Mouse (Mus musculus): ENCODE measurements around the gene Vps4a. TPM values are rescaled to one million over a fixed set of nuclear protein-coding genes. Genes with fewer than 3 reads are reported as not detected.
"Not testable (repeated sequence)": the region's sequence is repeated elsewhere in the genome, so short reads cannot be mapped to it uniquely, and the experiment has no call there.

Gene Vps4a
- polyA plus RNA-seq, 1 experiment from 2014 or later: 56.9 TPM

DNA sequence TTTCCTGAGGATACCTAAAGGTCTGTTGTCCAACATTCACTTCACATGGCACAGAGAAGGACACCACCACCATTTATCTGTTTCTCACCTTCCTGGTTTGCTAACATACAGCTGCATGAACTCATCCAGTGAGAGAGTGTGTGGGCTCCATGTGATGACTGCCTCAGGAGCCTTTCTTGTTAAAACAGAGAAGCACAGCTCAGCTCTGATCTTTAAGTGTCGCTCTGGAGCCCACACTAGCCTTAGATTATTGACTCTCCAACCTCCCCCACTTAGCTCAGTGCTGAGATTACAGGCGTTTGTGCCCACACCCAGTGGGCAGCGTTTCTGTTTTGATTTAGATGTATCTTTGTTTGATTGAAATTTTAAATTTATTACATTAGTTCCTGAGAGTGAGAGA lies 23.2 kb upstream of the Vps4a start:
- no peak for ATAC-seq
- H3K27ac ChIP-seq (ENCODE audit: low read length): no peak overlapping the region
- no peaks in the 10 kb centered on the region; the same call in 1 of the 2 replicates for H3K36me3 ChIP-seq (ENCODE audit: control insufficient read depth, insufficient read depth, low read length)
- H3K9me3 ChIP-seq (ENCODE audit: control insufficient read depth, low read length): no peaks in the 10 kb centered on the region
- no peak overlapping the region for H3K4me2 ChIP-seq (ENCODE audit: low read depth, low read length)
- no peaks in the 10 kb centered on the region for H3K4me1 ChIP-seq (ENCODE audit: control insufficient read depth, insufficient read depth, low read length)
- 77% methylated on average over 3 of the region's 3 CpGs for WGBS
- H3K4me3 ChIP-seq (ENCODE audit: low read length): no peak overlapping the region
- no peaks in the 10 kb centered on the region for H3K27me3 ChIP-seq (replicated peaks; ENCODE audit: control insufficient read depth, insufficient read depth, low read length)
- no peak overlapping the region for H3K9ac ChIP-seq (ENCODE audit: low read depth, low read length)

DNA sequence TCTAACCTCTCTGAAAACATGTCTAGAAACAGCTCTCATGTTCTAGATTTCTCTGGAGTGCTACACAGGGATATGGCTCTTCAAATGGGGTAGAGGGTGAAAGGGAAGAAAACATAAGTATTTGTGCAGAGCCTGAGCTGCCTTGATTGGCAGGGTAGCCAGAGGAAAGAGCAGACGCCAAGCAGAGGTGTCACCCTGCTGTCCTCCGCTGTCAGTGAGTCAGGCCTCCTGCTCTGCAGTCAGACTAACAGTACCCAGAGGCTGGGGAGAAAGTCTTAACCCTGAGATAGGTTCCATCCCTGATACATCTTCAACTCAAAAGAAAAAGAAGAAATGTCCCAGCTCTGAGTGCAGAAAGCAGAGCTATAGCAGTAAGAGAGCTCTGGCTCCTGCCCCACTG lies 18.4 kb upstream of the Vps4a start:
- 90% methylated on average over 2 of the region's 2 CpGs for WGBS
- H3K36me3 ChIP-seq (ENCODE audit: control insufficient read depth, insufficient read depth, low read length): no peaks in the 10 kb centered on the region; the same call in 1 of the 2 replicates
- H3K4me2 ChIP-seq (ENCODE audit: low read depth, low read length): no peak overlapping the region
- no peaks in the 10 kb centered on the region for H3K4me1 ChIP-seq (ENCODE audit: control insufficient read depth, insufficient read depth, low read length)
- no peak overlapping the region for H3K9ac ChIP-seq (ENCODE audit: low read depth, low read length)
- no peaks in the 10 kb centered on the region for H3K27me3 ChIP-seq (replicated peaks; ENCODE audit: control insufficient read depth, insufficient read depth, low read length)
- H3K9me3 ChIP-seq (ENCODE audit: control insufficient read depth, low read length): no peaks in the 10 kb centered on the region
- no peak overlapping the region for H3K4me3 ChIP-seq (ENCODE audit: low read length)
- no peak for ATAC-seq
- H3K27ac ChIP-seq (ENCODE audit: low read length): no peak overlapping the region

DNA sequence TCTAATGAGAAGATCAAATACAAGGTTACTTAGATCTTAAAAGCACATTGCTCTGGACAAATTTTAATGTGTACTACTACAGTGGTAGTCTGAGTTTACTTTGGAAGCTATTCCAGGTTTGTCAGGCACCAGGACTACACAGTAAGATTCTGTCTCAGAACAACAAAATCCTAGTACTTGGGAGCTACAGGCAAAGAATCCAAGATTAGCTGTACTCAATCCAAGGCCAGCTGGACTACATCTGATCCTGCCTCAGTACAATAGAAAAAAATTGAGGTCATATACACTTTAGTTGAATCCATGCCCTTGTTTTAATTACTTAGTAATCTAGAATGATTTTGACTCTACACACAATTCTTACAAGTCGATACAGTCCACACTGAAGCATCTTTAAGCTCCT lies 16.1 kb upstream of the Vps4a start:
- ATAC-seq: no peak
- Histone ChIP-seq H3K4me1 (ENCODE audit: control insufficient read depth, insufficient read depth, low read length) (no peaks in the 10 kb centered on the region), H3K36me3 (ENCODE audit: control insufficient read depth, insufficient read depth, low read length) (no peaks in the 10 kb centered on the region; the same call in 1 of the 2 replicates), H3K4me3 (ENCODE audit: low read length) (no peak overlapping the region), H3K4me2 (ENCODE audit: low read depth, low read length) (no peak overlapping the region), H3K9ac (ENCODE audit: low read depth, low read length) (no peak overlapping the region), H3K27ac (ENCODE audit: low read length) (no peak overlapping the region), H3K27me3 (replicated peaks; ENCODE audit: control insufficient read depth, insufficient read depth, low read length) (no peaks in the 10 kb centered on the region), H3K9me3 (ENCODE audit: control insufficient read depth, low read length) (no peaks in the 10 kb centered on the region)
- WGBS: 91% methylated on average over 1 of the region's 1 CpGs

DNA sequence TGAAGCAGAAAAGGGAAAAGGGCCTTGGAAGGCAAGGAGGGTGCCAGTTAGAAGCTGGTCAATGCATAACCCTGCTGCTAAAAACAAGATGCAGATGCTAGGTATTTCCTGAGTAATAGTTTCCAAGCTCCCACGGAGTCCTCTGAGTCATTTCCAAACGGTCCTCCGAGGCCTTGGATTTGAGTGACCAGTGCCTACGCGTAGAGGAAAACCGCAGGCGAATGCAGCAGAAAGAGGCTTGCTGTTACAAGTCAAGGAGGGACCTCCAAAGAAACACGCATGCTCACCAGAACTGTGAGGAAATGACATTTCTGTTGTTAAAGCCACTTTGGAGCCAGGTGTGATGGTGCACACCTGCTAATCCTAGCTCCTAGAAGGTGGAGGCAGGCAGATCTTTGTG lies 7.5 kb upstream of the Vps4a start:
- H3K9me3 ChIP-seq (ENCODE audit: control insufficient read depth, low read length): no peaks in the 10 kb centered on the region
- WGBS: 92% methylated on average over 8 of the region's 8 CpGs
- no peak overlapping the region for H3K4me3 ChIP-seq (ENCODE audit: low read length)
- H3K4me1 ChIP-seq (ENCODE audit: control insufficient read depth, insufficient read depth, low read length): no peaks in the 10 kb centered on the region
- no peak overlapping the region for H3K27ac ChIP-seq (ENCODE audit: low read length)
- ATAC-seq: no peak
- no peaks in the 10 kb centered on the region for H3K27me3 ChIP-seq (replicated peaks; ENCODE audit: control insufficient read depth, insufficient read depth, low read length)
- H3K9ac ChIP-seq (ENCODE audit: low read depth, low read length): no peak overlapping the region
- no peak overlapping the region for H3K4me2 ChIP-seq (ENCODE audit: low read depth, low read length)
- H3K36me3 ChIP-seq (ENCODE audit: control insufficient read depth, insufficient read depth, low read length): no peaks in the 10 kb centered on the region

DNA sequence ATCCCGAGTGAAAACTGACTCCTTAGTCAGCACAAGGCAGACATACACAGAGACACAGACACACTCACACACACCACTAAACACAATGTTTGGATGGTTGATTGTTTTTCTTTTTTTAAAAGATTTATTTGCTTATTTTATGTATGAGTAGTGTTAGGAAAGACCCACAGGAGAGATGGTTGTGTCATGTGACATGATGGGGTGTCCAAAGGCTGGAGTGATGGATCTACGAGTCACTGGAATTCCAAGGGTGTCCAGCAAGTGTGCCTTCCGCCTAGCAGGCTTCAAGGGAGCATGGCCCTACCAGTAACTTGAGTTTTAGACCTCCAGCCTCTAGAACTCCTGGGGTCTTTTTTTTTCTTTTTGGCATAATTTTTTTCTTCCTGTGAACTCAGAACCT lies 1.7 kb upstream of the Vps4a start:
- ATAC-seq: no peak
- WGBS: 75% methylated on average over 3 of the region's 3 CpGs

DNA sequence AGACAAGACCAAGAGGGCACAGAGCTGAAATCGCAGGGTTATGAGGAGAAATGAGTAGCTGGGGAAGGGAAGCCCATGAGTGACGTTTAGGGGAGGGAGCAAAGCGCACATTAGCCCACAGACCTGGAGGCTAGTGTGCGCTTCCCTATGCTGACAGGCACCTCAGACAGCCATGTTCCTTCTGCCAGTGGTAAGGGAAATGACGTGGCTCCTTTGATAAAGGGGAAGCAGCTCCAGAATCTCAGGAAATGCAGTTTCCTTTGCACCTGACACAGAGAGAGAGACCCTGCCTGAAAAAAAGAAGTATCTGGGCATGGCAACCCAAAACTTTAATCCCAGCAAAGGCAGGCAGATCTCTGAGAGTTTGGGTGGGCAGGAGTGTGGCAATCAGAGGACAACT lies 964 bp upstream of the Vps4a start:
- no peaks in the 10 kb centered on the region for H3K36me3 ChIP-seq (ENCODE audit: control insufficient read depth, insufficient read depth, low read length)
- no peaks in the 10 kb centered on the region for H3K9me3 ChIP-seq (ENCODE audit: control insufficient read depth, low read length)
- no peak overlapping the region for H3K4me3 ChIP-seq (ENCODE audit: low read length)
- H3K27me3 ChIP-seq (replicated peaks; ENCODE audit: control insufficient read depth, insufficient read depth, low read length): no peaks in the 10 kb centered on the region
- 65% methylated on average over 5 of the region's 5 CpGs for WGBS
- H3K27ac ChIP-seq (ENCODE audit: low read length): no peak overlapping the region
- ATAC-seq: no peak
- no peak overlapping the region for H3K9ac ChIP-seq (ENCODE audit: low read depth, low read length)
- no peak overlapping the region for H3K4me2 ChIP-seq (ENCODE audit: low read depth, low read length)
- peaks cover 14% of the 10 kb centered on the region for H3K4me1 ChIP-seq (ENCODE audit: control insufficient read depth, insufficient read depth, low read length)

More for the DNA sequence above, 1.7 kb upstream of the Vps4a start:
- Histone ChIP-seq H3K27ac (ENCODE audit: low read length) (no peak overlapping the region), H3K4me3 (ENCODE audit: low read length) (no peak overlapping the region), H3K4me2 (ENCODE audit: low read depth, low read length) (no peak overlapping the region), H3K9ac (ENCODE audit: low read depth, low read length) (no peak overlapping the region), H3K9me3 (ENCODE audit: control insufficient read depth, low read length) (no peaks in the 10 kb centered on the region), H3K36me3 (ENCODE audit: control insufficient read depth, insufficient read depth, low read length) (no peaks in the 10 kb centered on the region), H3K4me1 (ENCODE audit: control insufficient read depth, insufficient read depth, low read length) (peaks cover 14% of the 10 kb centered on the region), H3K27me3 (replicated peaks; ENCODE audit: control insufficient read depth, insufficient read depth, low read length) (no peaks in the 10 kb centered on the region)

DNA sequence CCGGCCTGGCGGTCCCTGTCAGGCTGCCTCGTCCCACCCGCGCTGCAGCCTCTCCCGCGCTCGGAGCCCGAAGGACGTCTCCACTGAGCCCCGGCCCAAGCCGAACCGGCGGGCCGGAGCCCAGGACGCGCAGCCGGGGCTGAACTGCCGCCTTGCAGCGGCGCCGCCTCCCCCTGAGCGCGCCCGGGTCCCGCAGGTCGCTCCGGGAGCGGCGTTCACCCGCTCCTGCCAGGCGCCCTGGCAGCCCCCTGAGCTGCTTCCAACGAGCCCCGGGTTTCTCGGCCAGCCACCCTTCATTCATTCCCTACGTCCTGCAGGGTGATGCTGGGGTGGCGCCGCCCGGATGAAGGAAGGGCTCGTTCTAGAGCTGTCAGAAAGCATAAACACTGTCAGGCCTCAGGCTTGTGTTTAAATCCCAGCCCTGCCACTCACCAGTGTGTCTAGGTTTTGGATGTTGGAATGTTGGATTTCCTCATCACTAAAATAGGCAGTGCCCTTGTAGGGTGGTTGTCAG lies 612 bp downstream of the Vps4a start:
- Histone ChIP-seq H3K4me1 (ENCODE audit: control insufficient read depth, insufficient read depth, low read length) (peaks cover 14% of the 10 kb centered on the region), H3K9me3 (ENCODE audit: control insufficient read depth, low read length) (no peaks in the 10 kb centered on the region), H3K4me3 (ENCODE audit: low read length) (peak overlapping the region; percentile 97), H3K4me2 (ENCODE audit: low read depth, low read length) (peak overlapping the region; percentile 61), H3K27ac (ENCODE audit: low read length) (peak overlapping the region; percentile 87), H3K9ac (ENCODE audit: low read depth, low read length) (peak overlapping the region; percentile 99), H3K27me3 (replicated peaks; ENCODE audit: control insufficient read depth, insufficient read depth, low read length) (no peaks in the 10 kb centered on the region), H3K36me3 (ENCODE audit: control insufficient read depth, insufficient read depth, low read length) (no peaks in the 10 kb centered on the region)
- 0 out of 2 replicates have a peak, but pooled peaks have one; percentile 2 for ATAC-seq
- WGBS: under 1% methylated on average over 40 of the region's 40 CpGs

DNA sequence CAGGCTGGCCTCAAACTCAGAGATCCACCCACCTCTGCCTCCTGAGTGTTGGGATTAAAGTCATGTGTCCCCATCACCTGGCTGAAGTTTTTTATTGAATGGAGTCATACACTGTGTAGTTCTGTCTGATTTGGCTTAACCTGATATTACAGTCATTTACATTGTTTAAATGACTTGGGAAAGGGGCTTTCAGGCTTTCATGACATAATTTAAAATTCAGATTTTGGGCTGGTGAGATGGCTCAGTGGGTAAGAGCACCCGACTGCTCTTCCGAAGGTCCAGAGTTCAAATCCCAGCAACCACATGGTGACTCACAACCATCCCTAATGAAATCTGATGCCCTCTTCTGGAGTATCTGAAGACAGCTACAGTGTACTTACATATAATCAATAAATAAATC lies 2.6 kb downstream of the Vps4a start:
- H3K9me3 ChIP-seq (ENCODE audit: control insufficient read depth, low read length); H3K27me3 ChIP-seq (replicated peaks; ENCODE audit: control insufficient read depth, insufficient read depth, low read length); H3K27ac ChIP-seq (ENCODE audit: low read length); H3K36me3 ChIP-seq (ENCODE audit: control insufficient read depth, insufficient read depth, low read length); ATAC-seq; H3K9ac ChIP-seq (ENCODE audit: low read depth, low read length); H3K4me3 ChIP-seq (ENCODE audit: low read length); H3K4me2 ChIP-seq (ENCODE audit: low read depth, low read length): not testable (repeated sequence)
- WGBS: 93% methylated on average over 2 of the region's 2 CpGs
- H3K4me1 ChIP-seq (ENCODE audit: control insufficient read depth, insufficient read depth, low read length): peaks cover 14% of the 10 kb centered on the region

DNA sequence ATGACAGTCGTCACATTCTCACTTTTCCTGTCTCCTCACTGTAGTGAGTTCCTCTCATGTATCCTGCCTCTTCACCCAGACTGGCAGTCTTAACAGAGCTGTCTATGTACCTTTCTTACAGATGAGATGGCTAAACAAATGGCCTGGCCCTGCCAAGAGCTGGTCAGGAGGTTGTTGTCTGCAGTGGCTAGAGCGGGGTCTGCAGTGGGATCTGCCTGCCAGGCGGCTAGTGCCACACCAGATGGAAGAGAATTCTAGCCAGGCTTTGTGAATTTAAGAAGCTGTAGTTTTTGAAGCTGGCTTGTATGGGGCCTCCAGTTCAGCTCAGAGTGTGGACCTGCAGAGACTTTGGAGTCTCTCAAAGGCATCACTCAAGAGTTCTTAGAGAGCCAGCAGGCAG lies 4.6 kb downstream of the Vps4a start:
- H3K9ac ChIP-seq (ENCODE audit: low read depth, low read length): no peak overlapping the region
- H3K4me1 ChIP-seq (ENCODE audit: control insufficient read depth, insufficient read depth, low read length): peaks cover 14% of the 10 kb centered on the region
- H3K27ac ChIP-seq (ENCODE audit: low read length): no peak overlapping the region
- no peak for ATAC-seq
- WGBS: 93% methylated on average over 3 of the region's 3 CpGs
- no peak overlapping the region for H3K4me2 ChIP-seq (ENCODE audit: low read depth, low read length)
- H3K4me3 ChIP-seq (ENCODE audit: low read length): no peak overlapping the region
- H3K36me3 ChIP-seq (ENCODE audit: control insufficient read depth, insufficient read depth, low read length): no peaks in the 10 kb centered on the region; the same call in 1 of the 2 replicates
- H3K27me3 ChIP-seq (replicated peaks; ENCODE audit: control insufficient read depth, insufficient read depth, low read length): no peaks in the 10 kb centered on the region
- H3K9me3 ChIP-seq (ENCODE audit: control insufficient read depth, low read length): no peaks in the 10 kb centered on the region

DNA sequence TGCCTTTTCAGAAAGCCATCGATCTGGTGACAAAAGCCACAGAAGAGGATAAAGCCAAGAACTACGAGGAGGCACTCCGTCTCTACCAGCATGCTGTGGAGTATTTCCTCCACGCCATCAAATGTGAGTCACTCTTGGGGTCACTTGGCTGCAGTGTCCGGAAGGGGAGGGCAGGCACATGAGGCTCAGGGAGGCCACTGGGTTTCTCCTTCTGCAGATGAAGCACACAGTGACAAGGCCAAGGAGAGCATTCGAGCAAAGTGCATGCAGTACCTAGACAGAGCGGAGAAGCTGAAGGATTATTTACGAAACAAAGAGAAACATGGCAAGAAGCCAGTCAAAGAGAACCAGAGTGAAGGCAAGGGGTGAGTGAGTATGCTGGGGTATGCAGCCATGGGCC lies 5.6 kb downstream of the Vps4a start:
- no peak overlapping the region for H3K27ac ChIP-seq (ENCODE audit: low read length)
- no peaks in the 10 kb centered on the region for H3K9me3 ChIP-seq (ENCODE audit: control insufficient read depth, low read length)
- WGBS: 79% methylated on average over 8 of the region's 8 CpGs
- H3K4me2 ChIP-seq (ENCODE audit: low read depth, low read length): no peak overlapping the region
- H3K27me3 ChIP-seq (replicated peaks; ENCODE audit: control insufficient read depth, insufficient read depth, low read length): no peaks in the 10 kb centered on the region
- no peaks in the 10 kb centered on the region; the same call in 1 of the 2 replicates for H3K36me3 ChIP-seq (ENCODE audit: control insufficient read depth, insufficient read depth, low read length)
- ATAC-seq: no peak
- H3K4me1 ChIP-seq (ENCODE audit: control insufficient read depth, insufficient read depth, low read length): peaks cover 14% of the 10 kb centered on the region
- H3K4me3 ChIP-seq (ENCODE audit: low read length): no peak overlapping the region
- no peak overlapping the region for H3K9ac ChIP-seq (ENCODE audit: low read depth, low read length)

Measured in intestine, embryonic 16.5 days (tissue).